Mouse (Mus musculus) c-Kit-positive CD71-positive TER-119-positive erythroid progenitor cells, embryonic 14.5 days (primary cell): ENCODE results near the gene Scimp.
"Not testable (repeated sequence)": the region's sequence is repeated elsewhere in the genome, so short reads cannot be mapped to it uniquely, and the experiment has no call there.

ENCODE experiments used
- DNase-seq: peaks from one replicate; pipeline ENCODE4 v3.0.0-alpha.2; 2013; ENCODE audit warnings: low spot score

Gene Scimp

DNA sequence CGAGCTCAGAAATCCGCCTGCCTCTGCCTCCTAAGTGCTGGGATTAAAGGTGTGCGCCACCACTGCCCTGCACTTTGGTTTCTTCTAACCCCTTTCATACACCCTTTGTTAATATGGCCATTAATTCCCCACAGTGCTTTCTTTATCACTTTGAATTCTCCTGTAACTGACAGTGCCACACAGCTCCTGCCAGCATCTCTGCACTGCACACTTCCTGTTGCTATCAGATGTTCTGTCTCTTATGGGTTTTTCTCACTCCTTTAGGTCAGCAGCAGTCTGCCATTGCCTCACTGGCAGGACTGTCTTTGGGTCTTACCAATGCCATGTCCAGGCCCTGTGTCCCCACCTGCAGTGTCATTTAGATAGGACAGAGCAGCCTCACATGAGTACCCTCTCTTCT, 41.6 kb downstream of the Scimp start:
- no peak for DNase-seq

DNA sequence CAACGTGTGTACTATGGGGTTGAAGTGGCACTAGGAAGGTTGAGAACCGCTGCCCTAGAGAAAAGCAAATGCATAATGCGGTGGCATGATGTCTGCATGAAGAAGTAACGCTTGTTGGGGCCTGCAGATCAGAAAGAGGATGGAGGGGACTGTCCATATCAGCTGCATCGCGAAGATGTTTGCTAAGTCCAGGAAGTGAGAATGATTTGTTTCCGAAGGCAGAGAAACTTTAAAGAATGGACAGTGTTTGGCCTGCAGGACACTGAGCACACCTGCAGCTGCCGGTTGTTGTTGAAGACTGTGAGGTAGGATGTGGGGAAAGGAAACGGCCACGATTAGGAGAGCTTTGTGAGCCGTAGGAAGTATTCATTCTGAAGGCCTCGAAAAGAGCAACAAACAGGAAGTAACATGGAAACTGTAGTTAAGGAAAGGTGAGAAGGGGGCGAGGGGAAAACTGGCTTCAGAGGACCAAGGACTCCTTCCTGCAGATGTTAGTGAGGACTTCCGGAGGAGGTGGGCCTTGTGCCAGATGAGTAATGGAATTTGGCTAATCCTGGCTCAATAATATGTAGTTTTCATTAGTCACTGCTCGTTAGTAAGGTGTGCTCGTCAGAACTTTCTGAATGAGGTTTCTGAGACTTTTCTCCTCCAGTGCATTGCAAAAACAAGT, 46.5 kb downstream of the Scimp start:
- no peak for DNase-seq

DNA sequence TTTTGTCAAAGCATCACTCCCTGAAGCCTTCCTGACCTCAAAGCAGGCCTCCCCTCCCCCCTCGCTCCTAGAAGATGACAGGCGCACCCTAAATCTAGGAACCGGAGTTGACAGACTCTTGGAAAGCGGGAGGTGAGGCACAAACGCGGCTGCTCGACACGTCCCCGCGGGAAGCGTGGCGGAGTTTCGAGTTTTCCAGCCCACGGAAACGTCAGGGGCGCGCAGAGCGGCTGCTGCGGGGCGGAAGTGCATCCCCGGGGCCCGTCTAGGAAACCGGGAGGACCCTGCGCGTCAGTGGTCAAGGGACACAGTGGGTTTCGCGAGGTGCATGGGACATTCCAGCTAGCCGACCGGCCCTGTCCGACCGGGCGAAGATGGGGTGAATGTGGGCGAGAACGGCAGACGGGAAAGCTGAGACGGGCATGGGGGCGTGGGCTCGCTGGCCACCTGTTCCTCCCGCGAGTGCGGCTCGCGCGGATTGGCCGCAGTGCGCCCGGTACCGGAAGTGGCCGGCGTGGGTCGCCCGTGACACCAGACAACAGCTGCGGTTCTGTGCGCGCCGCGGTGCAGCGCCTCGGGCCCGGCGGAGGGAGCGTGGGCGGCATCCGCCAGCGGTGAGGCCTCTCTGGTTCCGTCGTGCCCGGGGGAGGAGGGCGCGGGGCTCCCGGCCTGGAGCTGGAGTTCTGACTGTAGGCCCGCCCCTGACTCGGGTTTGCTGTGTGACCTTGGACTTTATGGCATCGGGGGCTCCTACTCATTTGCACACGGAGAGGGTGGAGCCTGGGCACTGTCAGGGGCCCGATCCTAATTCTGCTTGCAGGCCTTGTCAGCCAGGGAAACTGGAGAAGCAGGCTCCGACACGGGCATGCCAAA, 48.2 kb downstream of the Scimp start, which contains the start of gene Zfp3:
Gene Zfp3, plus strand, starts transcription at position 274 of the 873 bp plus-strand sequence.
- peak; percentile 54 for DNase-seq

DNA sequence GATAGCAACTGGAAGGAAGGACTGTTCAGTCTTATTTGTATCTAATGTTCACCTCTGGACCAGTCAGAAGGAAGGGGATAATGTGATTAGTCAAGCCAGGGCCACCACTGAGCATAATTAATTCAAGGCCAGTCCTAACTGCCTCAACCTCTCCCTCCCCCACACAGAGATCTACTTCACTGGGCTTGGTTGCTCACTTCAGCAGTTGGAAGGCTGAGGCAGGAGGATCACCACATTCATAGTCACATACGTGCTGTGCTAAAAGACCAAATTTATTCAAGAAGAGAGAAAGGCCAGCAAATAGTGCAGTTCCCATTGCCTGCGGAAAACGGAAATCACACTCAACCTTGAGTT, 48.8 kb downstream of the Scimp start:
- DNase-seq: no peak

DNA sequence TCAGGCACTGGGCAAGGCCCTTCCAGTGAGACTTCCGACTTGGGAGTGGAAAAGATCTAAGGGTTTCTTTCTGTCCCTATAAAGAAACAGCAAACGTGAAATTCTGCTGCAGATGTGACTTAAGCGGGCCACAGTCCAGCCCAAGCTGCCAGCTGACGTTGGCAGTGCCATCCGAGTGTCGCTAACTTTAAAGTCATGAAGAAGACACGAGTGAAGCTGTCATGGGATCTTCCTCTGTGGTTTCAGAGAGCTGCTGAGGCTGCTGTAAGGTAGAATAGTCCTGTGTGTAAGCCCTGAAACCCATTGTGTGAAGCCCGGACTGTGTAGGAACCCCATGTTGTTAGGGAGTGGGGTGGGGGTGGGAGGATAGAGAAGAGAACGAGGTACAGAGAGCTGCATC, 49.7 kb downstream of the Scimp start:
- DNase-seq: no peak

DNA sequence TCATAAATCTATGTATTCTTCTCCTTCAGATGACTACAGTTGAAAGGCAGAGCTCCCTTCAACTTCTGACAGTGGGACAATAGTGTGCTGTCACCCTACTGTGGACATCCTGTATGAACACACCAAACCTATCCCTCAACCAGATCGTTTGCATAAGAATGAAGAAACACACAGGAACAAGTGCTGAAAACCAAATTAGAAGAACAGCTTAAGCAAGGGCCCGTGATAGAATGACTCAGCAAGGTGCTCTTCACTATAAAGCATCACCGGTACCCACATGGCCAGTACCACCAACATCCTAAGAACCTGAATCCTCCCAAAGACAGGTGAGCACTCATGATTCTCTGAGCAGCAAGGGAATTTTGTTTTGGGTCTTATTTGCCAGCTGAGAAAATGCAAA, 51.9 kb downstream of the Scimp start:
- DNase-seq: not testable (repeated sequence)

DNA sequence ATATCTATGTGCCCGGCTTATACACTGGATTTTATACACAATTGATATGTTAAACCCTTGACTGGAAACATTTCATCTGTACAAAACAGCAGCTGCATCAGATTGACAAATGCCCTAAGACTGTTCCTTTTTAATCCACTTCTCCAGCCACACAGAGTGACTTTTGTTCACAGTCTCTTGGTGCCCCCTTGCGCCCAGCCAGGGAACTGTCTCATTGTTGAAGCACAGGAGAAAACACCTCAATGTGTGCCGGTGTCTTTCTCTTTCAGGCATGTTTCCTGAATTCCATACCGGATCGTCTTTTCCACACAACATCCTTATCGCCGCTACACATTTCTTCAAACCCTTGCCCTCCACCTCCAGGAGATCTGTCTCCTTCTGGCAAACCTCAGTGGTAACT, 56.7 kb downstream of the Scimp start:
- DNase-seq: peak; percentile 73

DNA sequence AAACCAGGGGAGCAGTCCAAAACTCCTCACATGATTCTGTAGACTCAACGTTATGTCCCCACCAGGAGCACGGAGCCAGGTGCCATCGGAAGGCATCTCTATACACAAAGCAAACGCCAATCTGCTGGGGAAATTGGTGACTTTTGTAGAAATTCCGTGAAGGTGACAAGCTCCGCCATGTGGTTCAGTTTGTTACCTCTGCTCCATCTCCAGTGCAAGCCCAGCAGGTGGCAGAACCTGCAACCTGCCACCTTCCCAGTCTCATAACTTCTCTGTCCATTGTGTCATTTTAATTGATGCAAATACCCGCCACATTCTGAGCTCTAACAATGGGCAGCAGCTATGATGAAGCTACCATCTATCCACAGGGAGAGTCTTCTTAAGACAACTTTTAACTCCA, 57.4 kb downstream of the Scimp start:
- DNase-seq: no peak

DNA sequence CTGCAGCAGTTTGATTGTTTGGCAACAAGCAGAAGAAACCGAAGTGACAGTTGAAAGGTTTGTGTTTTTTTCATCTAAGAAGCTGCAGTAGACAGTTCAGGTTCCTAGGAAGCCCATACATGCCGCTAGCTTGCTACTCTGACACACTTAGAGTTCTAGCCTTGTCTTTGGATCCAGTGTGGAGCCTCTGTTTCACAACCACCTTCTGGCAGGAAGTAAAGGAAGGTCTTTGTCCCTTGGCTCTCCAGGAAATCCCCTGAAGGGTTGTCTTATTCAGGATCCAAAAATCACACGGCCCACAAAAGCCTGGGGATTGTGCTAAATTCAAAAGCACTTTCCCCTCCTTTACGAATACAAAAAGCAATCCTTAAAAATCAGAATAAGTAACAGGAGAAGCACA, 57.9 kb downstream of the Scimp start:
- DNase-seq: no peak

DNA sequence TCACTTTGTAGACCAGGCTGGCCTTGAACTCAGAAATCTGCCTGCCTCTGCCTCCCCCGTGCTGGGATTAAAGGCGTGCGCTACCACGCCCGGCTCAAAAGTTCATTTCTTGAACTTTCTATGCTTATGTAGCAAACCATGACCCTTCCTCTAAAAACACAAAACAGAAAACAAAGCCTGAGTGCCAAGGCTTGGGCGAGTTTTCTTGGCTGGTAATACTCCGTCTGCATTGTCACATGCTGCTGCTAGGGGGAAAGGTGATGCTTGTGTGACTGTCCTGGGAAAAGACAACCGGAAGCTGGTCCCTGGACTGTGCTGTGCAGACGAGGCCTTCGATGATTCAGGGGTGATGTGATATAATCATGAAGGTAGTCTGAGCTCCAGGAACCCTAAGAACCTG, 59.2 kb downstream of the Scimp start:
- DNase-seq: no peak

DNA sequence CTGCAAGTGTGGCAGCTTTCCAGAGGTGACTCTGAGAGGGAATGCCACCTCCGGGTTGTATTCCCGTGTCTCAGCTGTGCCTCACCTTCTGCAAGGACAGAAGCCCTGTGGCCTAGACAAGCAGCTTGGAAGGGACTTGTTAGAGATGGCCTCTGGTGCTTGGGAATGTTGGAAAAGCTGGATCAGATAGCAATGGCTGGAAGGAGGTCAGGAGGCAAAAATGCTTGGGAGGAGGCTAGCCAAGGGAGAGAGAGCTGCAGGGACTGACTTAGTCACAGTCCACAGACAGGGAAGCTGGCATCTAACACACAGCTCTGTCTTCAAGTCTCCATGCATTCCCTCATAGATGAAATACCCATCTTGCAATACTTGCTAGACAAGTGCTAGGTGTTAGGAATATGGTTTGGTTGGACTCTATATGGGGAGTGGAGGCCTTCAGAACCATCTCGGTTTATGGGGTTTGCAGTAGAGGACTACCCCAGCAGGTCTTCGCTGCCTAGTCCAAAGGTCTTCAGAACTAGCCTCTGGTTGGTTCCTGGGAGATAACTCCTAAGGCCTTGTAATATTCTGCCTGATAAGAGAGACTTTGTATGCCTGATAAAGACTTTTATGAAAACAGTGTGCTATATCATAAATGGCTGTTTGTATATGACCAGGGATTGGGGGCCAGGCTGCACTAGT, 59.9 kb downstream of the Scimp start:
- no peak for DNase-seq

DNA sequence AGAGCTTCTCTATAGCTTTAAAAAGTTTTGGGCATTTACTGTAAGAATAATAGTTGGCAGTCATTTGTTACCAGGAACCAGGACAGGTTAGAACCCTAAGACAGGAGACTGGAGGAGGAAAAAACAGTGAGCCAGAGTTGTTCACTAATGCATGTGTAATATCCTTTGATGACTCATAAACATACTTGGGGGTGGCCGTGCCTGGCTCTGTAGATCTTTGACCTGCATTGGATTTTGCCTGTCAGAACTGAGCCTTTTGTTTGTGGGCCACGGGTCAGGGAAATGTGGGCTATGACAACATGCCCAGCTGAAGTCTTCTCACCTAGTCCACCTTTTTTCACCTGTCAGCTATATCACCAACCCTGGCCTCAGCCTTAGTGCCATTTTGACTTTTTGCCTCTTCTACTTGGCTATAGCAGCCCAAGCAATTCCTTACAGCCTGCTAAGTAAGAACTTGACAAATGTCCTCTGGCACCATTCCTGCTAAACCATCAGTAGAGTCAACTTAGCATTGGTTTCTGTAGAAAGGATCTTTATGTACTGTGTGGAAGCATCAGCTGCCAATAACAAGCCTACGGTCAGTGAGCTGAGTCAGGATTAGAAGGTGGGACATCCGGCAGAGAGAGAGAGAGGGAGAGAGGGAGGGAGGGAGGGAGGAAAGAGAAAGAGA, 64.4 kb downstream of the Scimp start:
- DNase-seq: no peak

DNA sequence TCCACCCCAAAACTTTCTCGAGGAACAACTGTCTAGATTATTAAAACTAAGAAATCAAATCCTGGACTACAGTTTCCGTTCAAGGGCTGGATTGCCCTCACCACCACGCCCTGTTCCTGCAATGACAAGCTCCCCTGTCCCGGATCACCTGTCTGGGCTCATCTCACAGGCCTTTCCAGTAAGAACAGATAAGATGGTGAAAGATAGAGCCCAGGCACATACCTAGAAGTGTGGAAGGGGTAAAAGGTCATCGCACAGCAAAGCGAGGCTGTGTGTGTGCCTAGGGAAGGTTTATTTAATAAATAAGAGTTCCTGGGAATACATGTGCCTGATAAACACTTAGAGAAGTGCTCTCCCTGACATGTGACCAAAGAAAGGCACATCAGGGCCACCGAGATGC, 66.8 kb downstream of the Scimp start:
- DNase-seq: no peak

DNA sequence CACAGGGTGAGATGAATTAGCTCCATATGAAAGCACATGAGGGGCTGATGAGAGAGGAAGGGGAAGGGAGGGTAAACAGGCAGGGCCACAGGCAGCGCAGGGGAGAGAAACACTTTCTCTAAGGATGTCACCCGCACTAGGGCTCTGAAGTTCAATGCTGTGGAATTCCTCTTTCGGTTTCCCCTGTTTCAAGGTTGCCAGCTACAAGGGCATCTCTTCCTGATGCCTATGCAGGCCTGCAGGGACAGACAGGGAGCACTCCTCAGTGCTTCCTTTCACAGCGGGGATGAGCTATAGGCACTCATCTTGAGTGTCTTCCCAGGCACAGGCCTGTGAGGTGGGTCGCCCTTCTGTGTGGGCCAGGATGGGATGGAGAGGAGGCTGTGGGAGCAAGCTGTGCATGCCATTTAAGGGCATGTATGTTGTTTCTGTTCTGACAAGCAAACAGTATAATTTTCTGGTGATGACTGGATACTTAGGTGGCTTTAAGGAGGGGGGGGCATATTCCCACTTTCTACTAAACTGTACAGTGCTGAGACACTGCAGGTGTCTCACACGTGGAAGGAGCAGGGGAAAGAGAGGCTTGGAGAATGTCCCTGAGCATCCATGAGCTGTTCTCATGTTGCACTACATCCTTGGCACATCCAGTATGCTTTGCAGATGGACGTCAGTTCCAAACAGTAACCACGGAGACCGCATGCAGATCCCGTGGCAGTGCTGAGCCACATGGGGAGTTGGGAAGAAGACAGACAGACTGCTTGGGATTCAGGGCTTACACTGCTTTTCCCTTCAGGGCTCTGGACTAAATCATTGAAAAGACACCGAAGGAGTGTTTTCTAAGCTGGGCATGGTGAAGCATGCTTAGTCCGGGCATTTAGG, 69.6 kb downstream of the Scimp start:
- DNase-seq: no peak

DNA sequence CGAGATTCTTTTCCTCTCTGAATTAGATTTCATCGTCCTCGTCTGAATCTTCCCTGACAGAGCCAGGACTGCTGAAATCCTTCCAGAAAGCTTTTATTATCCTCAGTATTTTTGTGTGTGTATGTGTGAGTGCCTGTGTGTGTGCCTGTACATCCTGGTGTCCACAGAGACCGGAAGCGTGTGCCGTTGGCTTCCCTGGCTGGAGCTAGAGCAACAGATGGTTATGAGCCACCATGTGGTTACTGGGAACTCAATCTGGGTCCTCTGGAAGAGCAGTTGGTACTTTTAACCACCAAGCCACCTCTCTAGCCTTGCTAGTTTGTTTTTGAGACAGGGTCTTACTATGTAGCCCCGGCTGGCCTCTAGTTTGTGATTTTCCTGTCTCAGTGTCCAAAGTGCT, 70.3 kb downstream of the Scimp start:
- DNase-seq: no peak

DNA sequence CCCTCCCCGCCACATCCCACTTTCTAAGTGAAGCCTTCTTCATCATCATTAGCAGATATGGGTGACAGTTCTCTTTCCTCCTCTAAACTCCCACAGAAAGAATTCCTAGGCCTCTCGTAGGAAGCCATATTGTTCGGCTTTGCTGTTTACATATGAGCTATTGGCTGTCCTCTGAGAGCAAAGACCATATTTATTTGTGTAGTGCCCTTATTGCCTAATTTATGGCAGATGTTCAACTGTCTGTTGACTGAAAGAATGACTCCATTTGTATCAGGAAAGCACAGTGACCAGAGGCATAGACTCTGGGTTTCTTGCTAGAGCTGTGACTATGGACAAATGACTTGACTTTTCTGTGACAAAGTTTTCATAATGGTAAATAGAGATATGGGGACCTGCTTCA, 70.8 kb downstream of the Scimp start:
- DNase-seq: no peak
